Mouse (Mus musculus) v-Abl transformed pro-B cells (cell line): ENCODE results near the gene Ccnyl1.
"Not testable (repeated sequence)": the region's sequence is repeated elsewhere in the genome, so short reads cannot be mapped to it uniquely, and the experiment has no call there.

Experiments used
- in situ Hi-C, 2 experiments: fragments of 400-800 bp; cut with MboI; formaldehyde crosslinking; loops; one replicate each; pipeline ENCODE4 v1.15.1; 2025; ENCODE audit not compliant: unreplicated experiment in 2 of 2

The Ccnyl1 gene

DNA sequence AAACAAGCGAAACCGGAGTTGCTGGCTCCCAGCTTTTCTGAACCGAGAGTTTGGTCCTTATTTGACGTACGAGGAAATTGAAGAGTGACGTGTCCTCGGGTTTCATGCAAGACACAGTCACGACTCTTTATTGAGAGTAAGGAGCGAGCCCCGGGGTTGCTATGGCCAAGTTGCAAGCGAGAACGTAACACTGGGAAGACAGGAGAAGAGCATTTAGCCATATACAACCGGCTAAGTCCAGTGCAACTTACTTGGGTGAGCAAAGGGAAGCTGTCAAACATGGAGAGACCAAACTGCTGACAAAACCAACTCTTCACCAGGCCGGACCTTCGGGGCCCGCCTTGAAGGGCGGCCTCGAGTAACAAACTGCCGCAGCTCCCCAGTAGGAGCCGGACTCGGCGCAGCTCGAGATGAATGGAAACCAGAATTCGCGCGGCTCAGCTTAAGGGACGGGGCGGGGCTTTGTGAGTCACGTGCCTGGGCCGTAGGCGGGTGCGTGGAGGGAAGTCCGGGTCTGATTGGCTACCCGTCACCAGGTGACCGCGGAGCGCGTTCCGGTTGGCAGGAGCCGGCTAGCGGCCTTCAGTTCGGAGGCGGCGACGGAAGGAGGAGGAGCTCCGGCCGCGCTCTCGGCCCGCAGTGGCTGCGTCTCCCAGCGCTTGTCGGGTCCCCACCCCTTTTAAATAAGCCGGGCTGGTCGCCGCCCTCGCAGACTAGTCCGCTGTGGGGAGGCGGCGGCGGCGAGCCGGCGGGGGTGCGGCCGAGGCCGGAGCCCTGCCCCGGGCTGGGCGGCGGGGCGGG lies at the start of gene Ccnyl1:
Gene Ccnyl1 (plus strand): TSS at position 243 of the 801 bp plus-strand sequence.
- in situ Hi-C loops, result loop anchor here in 1 of 2 experiments (10.0 kb wide), 1 partner anchor 956 kb away; the partner anchor contains the start of genes Fastkd2 and Mdh1b

- in situ Hi-C loops, result no loop called here
Observed at GRCm38 (mm10) chr1:64641069-64641468, 49.2 kb upstream of the Ccnyl1 start.

GRCm38 (mm10) chr1:64642541-64642940 lies 47.7 kb upstream of the Ccnyl1 start:
- in situ Hi-C loops, result not testable (repeated sequence)

DNA sequence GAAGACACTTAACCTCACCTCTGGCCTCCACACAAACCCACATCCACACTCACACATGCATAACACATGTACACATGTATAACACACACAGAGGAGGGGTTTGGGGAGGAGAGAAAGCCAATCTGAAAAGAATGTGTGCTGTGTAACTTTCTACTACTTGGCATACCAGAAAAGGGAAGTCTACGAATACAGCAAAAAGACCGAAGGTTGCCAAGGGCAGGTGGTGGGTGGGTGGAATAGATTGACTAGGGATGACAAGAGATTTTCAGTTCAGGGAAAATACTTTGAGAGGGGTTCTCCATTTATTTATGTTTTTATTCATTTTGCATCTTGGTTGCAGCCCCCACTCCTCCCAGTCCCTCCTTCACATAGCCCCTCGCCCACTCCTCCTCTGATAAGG lies 45.7 kb upstream of the Ccnyl1 start:
- in situ Hi-C loops, result no loop called here

DNA sequence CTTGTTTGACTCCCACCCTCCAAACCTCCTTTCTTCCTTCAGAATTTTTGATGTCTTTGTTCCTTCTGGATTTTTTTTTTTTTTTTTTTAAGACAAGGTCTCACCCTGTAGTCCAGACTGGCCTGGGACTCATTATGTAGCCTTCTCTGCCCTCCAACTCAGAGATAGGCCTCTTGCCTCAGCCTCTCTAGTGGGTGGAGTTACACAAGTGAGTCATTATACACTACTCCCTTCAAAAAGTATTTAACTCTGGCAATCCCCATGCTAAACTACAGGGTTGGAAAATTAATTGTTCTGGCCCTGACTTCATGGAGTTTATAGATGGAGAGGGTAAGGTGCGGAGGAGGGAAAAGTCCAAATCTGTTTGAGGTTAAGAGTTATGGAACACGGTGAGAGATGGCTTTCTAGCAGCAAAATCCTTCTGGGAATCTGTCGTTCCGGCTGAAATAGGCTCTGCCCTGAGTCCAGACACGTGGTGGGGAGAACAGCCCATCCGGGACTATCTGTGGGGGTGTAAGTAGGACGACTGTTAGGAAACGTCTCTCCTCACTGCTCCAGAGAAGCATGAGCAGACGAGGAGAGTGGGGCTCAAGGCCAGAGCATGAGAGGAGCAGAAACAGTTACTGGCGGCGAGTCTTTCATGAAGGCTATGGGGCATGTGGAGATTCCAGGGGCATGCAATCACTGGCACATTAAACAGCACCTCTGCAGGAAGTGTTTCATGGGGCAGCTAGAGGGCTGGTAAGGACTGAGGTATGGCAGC lies 40.7 kb upstream of the Ccnyl1 start:
- in situ Hi-C loops, result no loop called here

DNA sequence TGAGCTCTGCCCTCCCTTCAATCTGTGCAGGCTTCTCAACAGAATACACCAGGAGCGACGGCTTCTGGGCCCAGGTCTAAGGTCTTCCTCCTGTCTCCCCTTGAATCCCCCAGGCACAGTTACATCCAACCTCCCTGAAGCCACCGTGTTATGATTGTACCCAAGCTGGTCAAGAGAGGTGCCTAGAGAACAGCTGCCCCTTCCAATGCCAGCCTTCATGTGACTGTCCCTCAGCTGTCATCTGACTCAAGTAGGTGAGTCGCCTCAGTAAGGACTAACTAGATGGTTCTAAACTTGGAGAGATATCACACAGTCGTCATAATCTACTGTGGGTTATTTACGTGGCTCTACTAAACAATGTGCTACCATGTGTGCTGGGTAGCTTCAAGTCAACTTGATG lies 36.6 kb upstream of the Ccnyl1 start:
- in situ Hi-C loops, result no loop called here

DNA sequence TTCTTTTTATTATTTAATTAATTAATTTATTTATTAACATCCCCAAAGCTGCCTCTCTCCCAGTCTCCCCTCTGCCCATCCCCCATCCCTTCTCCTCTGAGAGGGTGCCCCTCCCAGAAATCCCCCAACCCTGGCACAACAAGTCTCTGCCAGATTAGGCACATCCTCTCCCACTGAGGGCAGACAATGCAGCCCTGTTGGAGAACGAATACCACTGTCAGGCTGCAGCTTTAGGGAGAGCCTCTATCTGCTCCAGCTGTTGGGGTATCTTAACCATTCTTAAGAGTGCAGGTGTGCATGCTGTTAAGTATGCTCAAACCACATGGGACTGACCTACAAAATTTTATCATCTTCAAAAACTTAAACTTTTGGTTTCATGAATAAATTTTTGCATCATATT lies 34.8 kb upstream of the Ccnyl1 start:
- in situ Hi-C loops, result no loop called here

DNA sequence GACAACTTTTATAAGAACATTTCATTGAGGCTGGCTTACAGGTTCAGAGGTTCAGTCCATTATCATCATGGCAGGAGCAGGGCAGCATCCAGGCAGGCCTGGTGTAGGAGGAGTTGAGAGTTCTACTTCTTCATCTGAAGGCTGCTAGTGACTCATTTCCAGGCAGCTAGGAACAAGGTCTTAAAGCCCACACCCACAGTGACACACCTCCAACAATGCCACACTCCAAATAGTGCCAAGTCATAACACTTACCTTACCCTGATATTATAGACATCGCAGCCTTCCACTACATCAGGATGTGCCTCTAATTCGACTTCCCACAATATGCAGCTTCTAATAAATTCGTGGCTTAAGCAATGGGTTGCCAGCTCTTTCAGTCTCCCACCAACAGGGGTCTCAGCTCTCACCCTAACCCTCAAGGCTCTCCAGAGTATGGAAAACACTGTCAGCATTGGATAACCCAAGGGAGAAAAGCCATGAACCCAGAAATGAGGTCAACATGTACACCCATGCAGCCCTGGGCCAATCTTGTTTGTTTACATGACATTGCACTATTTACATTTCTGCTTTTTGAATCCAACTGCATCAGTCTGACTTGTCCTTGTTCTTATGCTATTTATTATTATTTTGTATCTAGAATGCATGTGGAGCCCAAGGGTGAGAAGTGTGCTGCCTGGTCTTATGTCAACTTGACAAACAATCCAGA lies 33.7 kb upstream of the Ccnyl1 start:
- in situ Hi-C loops, result no loop called here

DNA sequence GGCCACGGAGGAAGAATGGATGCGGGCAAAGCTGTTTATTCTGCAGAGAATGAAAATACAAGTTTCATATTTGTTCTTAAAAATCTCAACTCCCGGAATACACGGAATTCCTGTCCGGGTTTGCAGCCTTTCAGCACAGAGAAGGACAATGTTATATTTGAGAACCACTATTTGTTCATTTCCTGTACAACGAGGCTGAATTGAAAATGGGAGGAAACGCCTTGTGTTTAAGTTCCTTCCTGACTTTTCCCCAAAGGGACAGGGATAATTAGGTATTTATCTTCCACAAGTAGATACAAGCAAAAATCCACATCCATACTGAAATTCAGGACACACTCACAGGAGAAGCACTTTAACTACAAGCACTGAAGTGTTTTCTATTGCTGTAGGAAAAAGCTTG lies 31.4 kb upstream of the Ccnyl1 start:
- in situ Hi-C loops, result no loop called here

DNA sequence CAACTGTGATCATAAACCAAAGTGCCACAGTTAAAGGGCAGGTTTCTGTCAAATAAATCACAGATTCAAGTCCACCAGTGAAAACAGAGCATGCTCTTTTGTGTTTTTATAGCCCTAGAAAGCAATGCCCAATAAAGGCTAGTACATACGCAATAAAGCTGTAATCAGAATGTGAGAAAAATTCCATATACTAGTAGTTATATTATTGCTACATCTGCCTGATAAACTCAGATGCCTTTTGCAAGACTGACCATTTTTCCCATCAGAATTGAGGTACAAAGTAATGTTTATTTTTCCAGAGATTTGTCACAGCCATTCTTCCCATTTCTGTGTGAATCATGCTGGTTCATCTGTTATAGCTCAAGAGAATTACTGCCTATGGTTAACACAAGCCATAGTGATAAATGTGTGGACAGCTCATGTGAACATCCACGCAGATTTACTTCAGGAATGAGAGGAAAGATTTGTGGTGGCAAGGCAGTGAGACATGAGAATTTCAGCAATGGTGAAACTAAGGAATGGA lies 23.1 kb upstream of the Ccnyl1 start:
- in situ Hi-C loops, result no loop called here

DNA sequence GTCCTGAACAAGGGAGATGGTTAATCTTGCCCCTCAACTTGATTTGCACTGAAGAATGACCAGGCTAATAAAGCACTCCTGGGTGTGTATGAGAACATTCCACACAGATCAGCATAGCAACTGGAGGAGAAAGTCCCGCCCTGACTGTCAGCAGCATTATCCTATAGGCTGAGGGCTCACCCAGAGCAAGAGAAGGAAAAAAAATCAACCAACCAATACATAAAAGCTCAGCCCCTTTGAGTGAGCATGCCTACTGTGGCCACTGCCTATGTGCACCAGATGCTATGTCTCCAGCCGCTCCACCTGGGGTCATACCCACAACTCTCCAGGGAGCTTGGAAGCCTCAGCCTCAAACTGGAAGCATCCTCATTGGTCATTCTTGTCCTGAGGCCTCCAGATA lies 20.8 kb upstream of the Ccnyl1 start:
- in situ Hi-C loops, result no loop called here

- in situ Hi-C loops, result no loop called here
Observed at GRCm38 (mm10) chr1:64673931-64674330, 16.3 kb upstream of the Ccnyl1 start.

DNA sequence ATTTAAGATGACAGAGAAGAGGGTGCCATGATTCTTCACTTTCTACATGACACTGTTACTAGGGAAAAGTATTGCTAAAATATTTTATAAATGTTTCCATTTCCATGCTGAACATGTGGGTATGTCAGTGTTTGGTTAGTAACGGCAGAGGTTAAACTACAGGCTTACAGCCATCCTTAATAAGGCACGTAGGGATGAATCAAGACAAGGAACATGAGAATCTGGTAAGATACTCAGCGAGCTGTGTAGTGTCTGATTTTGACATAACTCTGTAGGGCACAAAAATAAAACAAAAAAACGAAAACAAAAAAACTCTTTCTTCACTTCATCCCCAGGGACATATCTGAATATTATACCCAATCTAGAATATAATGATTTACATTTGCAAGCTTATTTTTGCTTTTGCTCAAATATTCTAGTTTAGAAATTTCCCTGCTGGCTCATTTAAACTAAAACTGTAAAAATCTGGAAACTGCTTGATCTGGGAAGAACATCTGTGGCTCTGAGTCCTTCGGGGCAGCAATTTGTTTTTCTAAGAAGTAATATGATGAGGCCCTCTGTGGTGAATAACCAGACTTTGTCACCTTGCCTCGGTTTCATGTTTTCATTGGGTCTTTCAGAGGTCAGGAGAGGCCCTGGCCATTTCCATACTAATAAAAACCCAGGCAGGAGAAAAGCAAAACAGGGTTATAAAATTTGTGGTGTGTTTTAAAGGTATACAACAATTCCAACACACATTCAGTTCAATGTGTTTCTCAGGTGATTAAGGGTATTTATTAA lies 14.0 kb upstream of the Ccnyl1 start:
- in situ Hi-C loops, result no loop called here

DNA sequence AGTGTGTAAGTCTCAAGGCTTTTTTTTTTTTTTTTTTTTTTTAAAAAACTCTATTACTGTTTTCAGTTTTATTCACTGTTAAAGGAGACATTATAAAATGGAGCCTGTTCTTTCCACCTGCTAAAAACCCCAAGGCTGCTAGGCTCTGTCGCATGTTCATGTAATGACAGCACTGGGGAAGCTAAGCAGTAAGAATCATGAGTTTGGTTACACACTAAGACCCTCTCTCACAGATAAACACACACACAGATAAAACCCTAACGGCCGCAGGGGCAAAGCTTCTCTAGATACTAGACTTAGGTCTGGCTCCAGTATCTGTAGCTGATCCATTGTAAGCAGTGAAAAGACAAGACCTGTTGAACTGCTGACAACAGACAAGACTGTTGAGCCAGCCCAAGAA lies 8.8 kb upstream of the Ccnyl1 start:
- in situ Hi-C loops, result no loop called here

GRCm38 (mm10) chr1:64683039-64683438 lies 7.2 kb upstream of the Ccnyl1 start:
- in situ Hi-C loops, result no loop called here

GRCm38 (mm10) chr1:64684440-64684839 lies 5.8 kb upstream of the Ccnyl1 start:
- in situ Hi-C loops, result no loop called here

- in situ Hi-C loops, result no loop called here
Observed at GRCm38 (mm10) chr1:64688046-64688445, 2.2 kb upstream of the Ccnyl1 start.

GRCm38 (mm10) chr1:64689561-64690212 lies 568 bp upstream of the Ccnyl1 start:
- in situ Hi-C loops, result loop anchor here in 1 of 2 experiments (10.0 kb wide), 1 partner anchor 955 kb away; the partner anchor contains the start of genes Fastkd2 and Mdh1b

DNA sequence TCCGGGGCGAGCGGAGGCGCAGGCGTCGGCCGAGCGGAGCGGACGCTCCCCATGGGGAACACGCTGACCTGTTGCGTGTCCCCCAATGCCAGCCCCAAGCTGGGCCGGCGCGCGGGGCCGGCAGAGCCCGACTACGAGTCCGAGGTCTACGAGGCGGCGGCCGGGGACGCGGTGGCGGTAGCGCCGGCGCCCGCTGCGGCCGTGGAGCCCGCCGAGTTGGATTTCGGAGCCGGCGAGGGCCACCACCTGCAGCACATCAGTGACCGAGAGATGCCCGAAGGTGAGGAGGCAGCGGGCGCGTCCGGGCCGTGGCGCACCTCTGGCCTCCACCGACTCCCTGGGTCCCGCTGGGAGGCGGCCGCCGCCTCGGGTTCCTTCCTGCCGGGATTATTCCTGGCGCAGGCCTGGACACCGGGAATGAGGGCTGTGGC lies 881 bp downstream of the Ccnyl1 start:
- in situ Hi-C loops, result loop anchor here in 1 of 2 experiments (10.0 kb wide), 1 partner anchor 956 kb away; the partner anchor contains the start of genes Fastkd2 and Mdh1b
